Mouse (Mus musculus) cerebellum, adult 8-10 months (tissue): ENCODE results near the gene Reg4.
A peak's percentile ranks its signal among the peaks of the same experiment; 100 is the strongest.

ENCODE experiments used
- DNase-seq: peaks from one replicate; pipeline ENCODE4 v3.0.0; 2022

Gene Reg4

GRCm38 (mm10) chr3:98237240-98237639 is 15.3 kb downstream of the Reg4 start:
- no peak for DNase-seq

- DNase-seq, result no peak
Observed at GRCm38 (mm10) chr3:98238150-98238549, 16.2 kb downstream of the Reg4 start.

GRCm38 (mm10) chr3:98242051-98242450 is 20.1 kb downstream of the Reg4 start:
- DNase-seq, result no peak

- no peak for DNase-seq
Observed at GRCm38 (mm10) chr3:98242458-98243037, 20.6 kb downstream of the Reg4 start.

- DNase-seq, result no peak
Observed at GRCm38 (mm10) chr3:98245892-98246291, 23.9 kb downstream of the Reg4 start.

- DNase-seq, result no peak
Observed at GRCm38 (mm10) chr3:98246985-98247751, 25.2 kb downstream of the Reg4 start.

GRCm38 (mm10) chr3:98249378-98249777 is 27.4 kb downstream of the Reg4 start:
- no peak for DNase-seq

- DNase-seq, result no peak
Observed at GRCm38 (mm10) chr3:98249833-98250448, 28.0 kb downstream of the Reg4 start.

- DNase-seq, result no peak
Observed at GRCm38 (mm10) chr3:98254059-98254458, 32.1 kb downstream of the Reg4 start.

- DNase-seq, result no peak
Observed at GRCm38 (mm10) chr3:98254656-98255583, 33.0 kb downstream of the Reg4 start.

GRCm38 (mm10) chr3:98258723-98259122 is 36.8 kb downstream of the Reg4 start:
- no peak for DNase-seq

- peak; percentile 2 for DNase-seq
Observed at GRCm38 (mm10) chr3:98259271-98259751, 37.4 kb downstream of the Reg4 start.

- no peak for DNase-seq
Observed at GRCm38 (mm10) chr3:98260534-98260933, 38.6 kb downstream of the Reg4 start.

GRCm38 (mm10) chr3:98261415-98261814 is 39.5 kb downstream of the Reg4 start:
- DNase-seq, result no peak

- DNase-seq, result no peak
Observed at GRCm38 (mm10) chr3:98262133-98262532, 40.2 kb downstream of the Reg4 start.

- no peak for DNase-seq
Observed at GRCm38 (mm10) chr3:98267249-98267651, 45.3 kb downstream of the Reg4 start.

- no peak for DNase-seq
Observed at GRCm38 (mm10) chr3:98273623-98274398, 51.9 kb downstream of the Reg4 start.

GRCm38 (mm10) chr3:98279682-98280081 is 57.7 kb downstream of the Reg4 start:
- no peak for DNase-seq

GRCm38 (mm10) chr3:98280204-98280932 is 58.4 kb downstream of the Reg4 start, which contains the start of gene Hmgcs2:
Gene Hmgcs2, plus strand, starts transcription at chr3:98280435.
- DNase-seq, result no peak

- peak; percentile 16 for DNase-seq
Observed at GRCm38 (mm10) chr3:98280933-98281678, 59.1 kb downstream of the Reg4 start.
